Mouse (Mus musculus): ENCODE results near the gene H2al1h.
"Not testable (repeated sequence)": the region's sequence is repeated elsewhere in the genome, so short reads cannot be mapped to it uniquely, and the experiment has no call there.

Gene H2al1h

GRCm38 (mm10) chrX:11321192-11321591 lies at the start of gene H2al1h:
Gene H2al1h, plus strand, starts transcription at chrX:11321492.
- DNase-seq (ENCODE audit: extremely low read depth, insufficient read length, low spot score) = not testable (repeated sequence)

GRCm38 (mm10) chrX:11273190-11273589 lies 48.1 kb upstream of the H2al1h start:
- DNase-seq (ENCODE audit: extremely low read depth, insufficient read length, low spot score) = no peak

GRCm38 (mm10) chrX:11277083-11277482 lies 44.2 kb upstream of the H2al1h start:
- no peak for DNase-seq (ENCODE audit: extremely low read depth, insufficient read length, low spot score)

- DNase-seq (ENCODE audit: extremely low read depth, insufficient read length, low spot score) = no peak
Observed at GRCm38 (mm10) chrX:11280741-11281140, 40.6 kb upstream of the H2al1h start.

- DNase-seq (ENCODE audit: extremely low read depth, insufficient read length, low spot score) = no peak
Observed at GRCm38 (mm10) chrX:11288306-11288882, 32.9 kb upstream of the H2al1h start.

- no peak for DNase-seq (ENCODE audit: extremely low read depth, insufficient read length, low spot score)
Observed at GRCm38 (mm10) chrX:11289244-11289643, 32.0 kb upstream of the H2al1h start.

- DNase-seq (ENCODE audit: extremely low read depth, insufficient read length, low spot score) = not testable (repeated sequence)
Observed at GRCm38 (mm10) chrX:11298957-11299356, 22.3 kb upstream of the H2al1h start, which contains the start of gene H2al1a. Gene H2al1a, plus strand, starts transcription at chrX:11299257.

GRCm38 (mm10) chrX:11302132-11302531 lies 19.2 kb upstream of the H2al1h start, which contains the start of gene H2al1b:
Gene H2al1b, plus strand, starts transcription at chrX:11302432.
- not testable (repeated sequence) for DNase-seq (ENCODE audit: extremely low read depth, insufficient read length, low spot score)

- not testable (repeated sequence) for DNase-seq (ENCODE audit: extremely low read depth, insufficient read length, low spot score)
Observed at GRCm38 (mm10) chrX:11305355-11305754, 15.9 kb upstream of the H2al1h start, which contains the start of gene H2al1c. Gene H2al1c, plus strand, starts transcription at chrX:11305655.

GRCm38 (mm10) chrX:11308524-11308923 lies 12.8 kb upstream of the H2al1h start, which contains the start of gene H2al1d:
Gene H2al1d, plus strand, starts transcription at chrX:11308824.
- not testable (repeated sequence) for DNase-seq (ENCODE audit: extremely low read depth, insufficient read length, low spot score)

- not testable (repeated sequence) for DNase-seq (ENCODE audit: extremely low read depth, insufficient read length, low spot score)
Observed at GRCm38 (mm10) chrX:11311634-11312033, 9.7 kb upstream of the H2al1h start, which contains the start of gene H2al1e. Gene H2al1e, plus strand, starts transcription at chrX:11311934.

- not testable (repeated sequence) for DNase-seq (ENCODE audit: extremely low read depth, insufficient read length, low spot score)
Observed at GRCm38 (mm10) chrX:11314858-11315257, 6.4 kb upstream of the H2al1h start, which contains the start of gene H2al1f. Gene H2al1f, plus strand, starts transcription at chrX:11315158.

- not testable (repeated sequence) for DNase-seq (ENCODE audit: extremely low read depth, insufficient read length, low spot score)
Observed at GRCm38 (mm10) chrX:11317956-11318355, 3.3 kb upstream of the H2al1h start, which contains the start of gene H2al1g. Gene H2al1g, plus strand, starts transcription at chrX:11318256.

GRCm38 (mm10) chrX:11324359-11324758 lies 3.1 kb downstream of the H2al1h start, which contains the start of gene H2al1i:
Gene H2al1i, plus strand, starts transcription at chrX:11324659.
- not testable (repeated sequence) for DNase-seq (ENCODE audit: extremely low read depth, insufficient read length, low spot score)

GRCm38 (mm10) chrX:11327522-11327921 lies 6.2 kb downstream of the H2al1h start, which contains the start of gene H2al1j:
Gene H2al1j, plus strand, starts transcription at chrX:11327822.
- not testable (repeated sequence) for DNase-seq (ENCODE audit: extremely low read depth, insufficient read length, low spot score)

GRCm38 (mm10) chrX:11345762-11346161 lies 24.5 kb downstream of the H2al1h start:
- DNase-seq (ENCODE audit: extremely low read depth, insufficient read length, low spot score) = no peak

GRCm38 (mm10) chrX:11346756-11347155 lies 25.5 kb downstream of the H2al1h start:
- no peak for DNase-seq (ENCODE audit: extremely low read depth, insufficient read length, low spot score)

GRCm38 (mm10) chrX:11360823-11361222 lies 39.5 kb downstream of the H2al1h start:
- no peak for DNase-seq (ENCODE audit: extremely low read depth, insufficient read length, low spot score)

- no peak for DNase-seq (ENCODE audit: extremely low read depth, insufficient read length, low spot score)
Observed at GRCm38 (mm10) chrX:11361261-11361660, 40.0 kb downstream of the H2al1h start.

- no peak for DNase-seq (ENCODE audit: extremely low read depth, insufficient read length, low spot score)
Observed at GRCm38 (mm10) chrX:11363890-11364289, 42.6 kb downstream of the H2al1h start.

- DNase-seq (ENCODE audit: extremely low read depth, insufficient read length, low spot score) = no peak
Observed at GRCm38 (mm10) chrX:11365151-11365550, 43.9 kb downstream of the H2al1h start.
